Mouse (Mus musculus): ENCODE measurements around the gene Gm47959. TPM values are rescaled to one million over a fixed set of nuclear protein-coding genes. Genes with fewer than 3 reads are reported as not detected.

The Gm47959 gene
- total and polyA plus RNA-seq, 2 experiments from 2014 or later = not detected

- Histone ChIP-seq H3K9ac (replicated peaks; ENCODE audit: low read depth, low read length) (no peak overlapping the region), H3K27me3 (ENCODE audit: control insufficient read depth, insufficient read depth, low read length) (no peaks in the 10 kb centered on the region), H3K4me3 (ENCODE audit: low read depth, low read length) (no peak overlapping the region), H3K36me3 (replicated peaks; ENCODE audit: control insufficient read depth, insufficient read depth, low read length) (no peaks in the 10 kb centered on the region), H3K4me2 (ENCODE audit: low read depth, low read length) (no peak overlapping the region), H3K9me3 (replicated peaks; ENCODE audit: control insufficient read depth, low read length) (no peaks in the 10 kb centered on the region), H3K4me1 (ENCODE audit: control insufficient read depth, insufficient read depth) (peaks cover 13% of the 10 kb centered on the region), H3K27ac (ENCODE audit: low read depth) (no peak overlapping the region)
- 76% methylated on average over 5 of the region's 5 CpGs for WGBS
- TF ChIP-seq CTCF (IDR thresholded peaks at IDR 0.05; ENCODE audit: low read depth) = no peak
- no peak for TF ChIP-seq EP300 (IDR thresholded peaks at IDR 0.05; ENCODE audit: low read depth)
- ATAC-seq (ENCODE audit: insufficient read depth, low read depth) (no peak), DNase-seq (ENCODE audit: low spot score) (no peak)
Observed at GRCm38 (mm10) chr1:83034509-83034908, 34.2 kb downstream of the Gm47959 start.

GRCm38 (mm10) chr1:83036892-83037667 lies 36.7 kb downstream of the Gm47959 start:
- ATAC-seq (ENCODE audit: insufficient read depth, low read depth) = no peak
- WGBS = 73% methylated on average over 11 of the region's 11 CpGs
- Histone ChIP-seq H3K9me3 (replicated peaks; ENCODE audit: control insufficient read depth, low read length) (no peaks in the 10 kb centered on the region), H3K27ac (ENCODE audit: low read depth) (no peak overlapping the region), H3K36me3 (replicated peaks; ENCODE audit: control insufficient read depth, insufficient read depth, low read length) (no peaks in the 10 kb centered on the region), H3K27me3 (ENCODE audit: control insufficient read depth, insufficient read depth, low read length) (no peaks in the 10 kb centered on the region), H3K4me3 (ENCODE audit: low read depth, low read length) (no peak overlapping the region; the same call in 1 of the 2 replicates), H3K4me2 (ENCODE audit: low read depth, low read length) (no peak overlapping the region; the same call in 1 of the 2 replicates), H3K4me1 (ENCODE audit: control insufficient read depth, insufficient read depth) (peaks cover 13% of the 10 kb centered on the region), H3K9ac (replicated peaks; ENCODE audit: low read depth, low read length) (no peak overlapping the region)
- TF ChIP-seq EP300 (IDR thresholded peaks at IDR 0.05; ENCODE audit: low read depth) = no peak
- TF ChIP-seq CTCF (IDR thresholded peaks at IDR 0.05; ENCODE audit: low read depth) = no peak
- DNase-seq (ENCODE audit: low spot score) = no peak

- Histone ChIP-seq H3K4me3 (ENCODE audit: low read depth, low read length) (peak within 1 kb of the TSS; percentile 62), H3K27me3 (ENCODE audit: control insufficient read depth, insufficient read depth, low read length) (no peaks in the 10 kb centered on the region), H3K9ac (replicated peaks; ENCODE audit: low read depth, low read length) (peak within 1 kb of the TSS; percentile 55; the same call in 1 of the 2 replicates), H3K36me3 (replicated peaks; ENCODE audit: control insufficient read depth, insufficient read depth, low read length) (no peaks in the 10 kb centered on the region), H3K9me3 (replicated peaks; ENCODE audit: control insufficient read depth, low read length) (no peaks in the 10 kb centered on the region), H3K4me1 (ENCODE audit: control insufficient read depth, insufficient read depth) (peaks cover 8% of the 10 kb centered on the region), H3K4me2 (ENCODE audit: low read depth, low read length) (peak within 1 kb of the TSS; percentile 76), H3K27ac (ENCODE audit: low read depth) (peak within 1 kb of the TSS; percentile 68)
- WGBS = under 1% methylated on average over 25 of the region's 25 CpGs
- peak; percentile 66 for DNase-seq (ENCODE audit: low spot score)
- peak; percentile 96 for ATAC-seq (ENCODE audit: insufficient read depth, low read depth)
- TF ChIP-seq EP300 (IDR thresholded peaks at IDR 0.05; ENCODE audit: low read depth) (no peak), CTCF (IDR thresholded peaks at IDR 0.05; ENCODE audit: low read depth) (no peak)
Observed at GRCm38 (mm10) chr1:83038109-83038672, 37.8 kb downstream of the Gm47959 start, which contains the start of gene Slc19a3. TSS of gene Slc19a3 (minus strand) at chr1:83038448.

- Histone ChIP-seq H3K4me3 (ENCODE audit: low read depth, low read length) (no peak overlapping the region), H3K9ac (replicated peaks; ENCODE audit: low read depth, low read length) (no peak overlapping the region), H3K36me3 (replicated peaks; ENCODE audit: control insufficient read depth, insufficient read depth, low read length) (no peaks in the 10 kb centered on the region), H3K27ac (ENCODE audit: low read depth) (no peak overlapping the region), H3K27me3 (ENCODE audit: control insufficient read depth, insufficient read depth, low read length) (no peaks in the 10 kb centered on the region), H3K9me3 (replicated peaks; ENCODE audit: control insufficient read depth, low read length) (no peaks in the 10 kb centered on the region), H3K4me1 (ENCODE audit: control insufficient read depth, insufficient read depth) (peaks cover 8% of the 10 kb centered on the region), H3K4me2 (ENCODE audit: low read depth, low read length) (no peak overlapping the region)
- no peak for DNase-seq (ENCODE audit: low spot score)
- no peak for TF ChIP-seq CTCF (IDR thresholded peaks at IDR 0.05; ENCODE audit: low read depth)
- no peak for TF ChIP-seq EP300 (IDR thresholded peaks at IDR 0.05; ENCODE audit: low read depth)
- 85% methylated on average over 4 of the region's 4 CpGs for WGBS
- no peak for ATAC-seq (ENCODE audit: insufficient read depth, low read depth)
Observed at GRCm38 (mm10) chr1:83039080-83039479, 38.7 kb downstream of the Gm47959 start.

GRCm38 (mm10) chr1:83042380-83042779 lies 42.0 kb downstream of the Gm47959 start, which contains the start of gene Krtap28-10:
TSS of gene Krtap28-10 (minus strand) at chr1:83042480.
- Histone ChIP-seq H3K4me2 (ENCODE audit: low read depth, low read length) (no peak within 1 kb of the TSS), H3K27ac (ENCODE audit: low read depth) (no peak within 1 kb of the TSS), H3K27me3 (ENCODE audit: control insufficient read depth, insufficient read depth, low read length) (no peaks in the 10 kb centered on the region), H3K36me3 (replicated peaks; ENCODE audit: control insufficient read depth, insufficient read depth, low read length) (no peaks in the 10 kb centered on the region), H3K4me1 (ENCODE audit: control insufficient read depth, insufficient read depth) (peaks cover 6% of the 10 kb centered on the region; the same call in 1 of the 2 replicates), H3K4me3 (ENCODE audit: low read depth, low read length) (no peak within 1 kb of the TSS), H3K9ac (replicated peaks; ENCODE audit: low read depth, low read length) (no peak within 1 kb of the TSS), H3K9me3 (replicated peaks; ENCODE audit: control insufficient read depth, low read length) (no peaks in the 10 kb centered on the region)
- DNase-seq (ENCODE audit: low spot score) (no peak), ATAC-seq (ENCODE audit: insufficient read depth, low read depth) (no peak)
- TF ChIP-seq EP300 (IDR thresholded peaks at IDR 0.05; ENCODE audit: low read depth) (no peak), CTCF (IDR thresholded peaks at IDR 0.05; ENCODE audit: low read depth) (no peak)
- 86% methylated on average over 2 of the region's 2 CpGs for WGBS
